Mouse (Mus musculus) forebrain, embryonic 15.5 days (tissue): Measurements from ENCODE around the gene Wee2. TPM values are rescaled to one million over a fixed set of nuclear protein-coding genes. Genes with fewer than 3 reads are reported as not detected.
A peak's percentile ranks its signal among the peaks of the same experiment; 100 is the strongest.

Experiments
- ATAC-seq: fragments of 200-750 bp; cut with Nextera tagmentation; replicated peaks from 2 replicates; pipeline ENCODE4 v1.8.0; 2017; ENCODE audit warnings: mild to moderate bottlenecking, moderate TSS enrichment, moderate library complexity
- H3K27ac ChIP-seq: fragments of 300-500 bp; sonication (generic); replicated peaks from 2 replicates; pipeline ENCODE4 v1.5.1; 2015; ENCODE audit warnings: mild to moderate bottlenecking, inconsistent platforms
- H3K27me3 ChIP-seq: fragments of 300-500 bp; sonication (generic); 2 replicates; pipeline ENCODE4 v1.6.1; 2015; ENCODE audit warnings: inconsistent platforms
- H3K36me3 ChIP-seq: fragments of 300-500 bp; sonication (generic); 2 replicates; pipeline ENCODE4 v1.6.1; 2015; ENCODE audit warnings: mild to moderate bottlenecking, inconsistent platforms
- H3K4me1 ChIP-seq: fragments of 300-500 bp; sonication (generic); 2 replicates; pipeline ENCODE4 v1.6.1; 2015; ENCODE audit warnings: inconsistent platforms
- H3K4me2 ChIP-seq: fragments of 300-500 bp; sonication (generic); replicated peaks from 2 replicates; pipeline ENCODE4 v1.6.1; 2015; ENCODE audit warnings: mild to moderate bottlenecking, inconsistent platforms
- H3K4me3 ChIP-seq: fragments of 300-500 bp; sonication (generic); 2 replicates; pipeline ENCODE4 v1.5.1; 2015; ENCODE audit warnings: mild to moderate bottlenecking, inconsistent platforms
- H3K9ac ChIP-seq: fragments of 300-500 bp; sonication (generic); replicated peaks from 2 replicates; pipeline ENCODE4 v1.6.1; 2015; ENCODE audit warnings: mild to moderate bottlenecking, inconsistent platforms
- H3K9me3 ChIP-seq: fragments of 300-500 bp; sonication (generic); 2 replicates; pipeline ENCODE4 v1.6.1; 2016; ENCODE audit warnings: inconsistent platforms
- WGBS: fragments of 180-500 bp; shearing (Covaris S2); methylation state at CpG from one replicate; pipeline ENCODE4 v1.1.7; 2015; ENCODE audit warnings: mixed read lengths; 5-methylcytosine and 5-hydroxymethylcytosine counted together
- polyA plus RNA-seq: library from polyadenylated mRNA; unstranded; fragments of >200 nt; fragmentation: Nextera tagmentation; extraction: Ambion mirVana; gene quantifications from 2 replicates; pipeline ENCODE4 v1.2.1, GENCODE M21; 2015

The Wee2 gene
- polyA plus RNA-seq, 1 experiment from 2014 or later, result 0.09 TPM

GRCm38 (mm10) chr6:40441276-40441675 is 2.4 kb downstream of the Wee2 start:
- Histone ChIP-seq H3K4me2 (no peak overlapping the region), H3K27ac (0 out of 2 replicates have a peak overlapping the region, but pooled peaks have one; percentile 15), H3K9ac (no peak overlapping the region), H3K36me3 (no peaks in the 10 kb centered on the region), H3K4me3 (no peak overlapping the region), H3K4me1 (peaks cover 34% of the 10 kb centered on the region), H3K27me3 (no peaks in the 10 kb centered on the region), H3K9me3 (no peaks in the 10 kb centered on the region)
- 55% methylated on average over 3 of the region's 3 CpGs for WGBS
- ATAC-seq, result no peak

DNA sequence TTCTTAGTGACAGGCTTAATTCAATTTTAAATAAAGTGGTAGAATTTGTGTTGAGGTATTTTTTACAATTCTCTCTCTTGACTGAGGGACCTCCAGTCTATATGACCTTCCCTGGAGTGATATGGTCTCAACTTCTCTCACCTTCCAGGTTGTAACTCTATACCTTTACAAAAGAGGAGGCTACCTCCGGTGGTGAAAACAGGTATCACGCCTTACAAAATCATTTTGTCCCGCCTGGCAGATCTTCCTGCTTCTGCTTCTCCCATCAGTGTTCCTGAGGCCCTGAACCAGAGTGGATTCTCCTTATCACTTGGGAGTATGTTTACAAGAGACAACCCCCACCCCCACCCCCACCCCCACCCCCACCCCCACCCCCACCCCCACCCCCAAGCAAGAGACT is 2.9 kb downstream of the Wee2 start:
- Histone ChIP-seq H3K4me2 (no peak overlapping the region), H3K4me3 (no peak overlapping the region), H3K27ac (no peak overlapping the region), H3K4me1 (peaks cover 30% of the 10 kb centered on the region), H3K9ac (no peak overlapping the region), H3K9me3 (no peaks in the 10 kb centered on the region), H3K36me3 (no peaks in the 10 kb centered on the region), H3K27me3 (no peaks in the 10 kb centered on the region)
- ATAC-seq, result no peak
- 41% methylated on average over 3 of the region's 3 CpGs for WGBS

DNA sequence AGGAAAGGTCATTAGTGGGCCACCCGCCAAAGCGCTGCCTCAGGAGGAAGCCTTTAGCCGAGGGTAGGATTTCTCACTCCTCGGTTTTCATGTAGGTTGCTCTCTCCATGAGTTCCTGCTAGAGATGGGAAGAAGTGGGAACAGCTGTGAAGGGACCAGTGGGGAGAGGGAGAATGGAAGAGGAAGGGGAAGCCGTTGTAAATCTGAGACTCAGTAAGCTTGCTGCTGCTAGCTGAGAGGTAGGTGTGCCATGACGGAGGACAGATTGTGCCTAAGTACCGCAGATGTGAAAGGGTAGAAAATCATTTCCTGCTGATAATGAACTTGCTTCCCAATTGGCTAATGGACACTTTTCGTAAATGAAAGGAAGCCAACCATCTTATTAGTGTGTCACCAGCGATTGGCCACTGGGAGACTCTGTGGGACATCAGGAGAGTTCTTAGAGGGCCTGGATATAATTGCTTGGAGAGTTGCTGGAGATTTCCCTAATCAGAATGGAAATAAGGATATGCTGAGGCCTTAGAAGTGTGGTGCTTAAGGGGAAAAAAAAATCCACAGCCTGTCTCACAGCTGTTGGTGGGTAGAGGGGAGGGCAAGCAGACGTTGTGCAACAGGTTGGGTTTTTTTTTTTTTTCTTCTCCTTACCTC is 4.5 kb downstream of the Wee2 start:
- no peak overlapping the region for H3K27ac ChIP-seq
- H3K36me3 ChIP-seq, result no peaks in the 10 kb centered on the region
- H3K4me3 ChIP-seq, result no peak overlapping the region
- no peak overlapping the region for H3K4me2 ChIP-seq
- H3K4me1 ChIP-seq, result peaks cover 21% of the 10 kb centered on the region
- H3K27me3 ChIP-seq, result no peaks in the 10 kb centered on the region
- H3K9me3 ChIP-seq, result no peaks in the 10 kb centered on the region
- 36% methylated on average over 10 of the region's 10 CpGs for WGBS
- no peak overlapping the region for H3K9ac ChIP-seq
- ATAC-seq, result no peak

DNA sequence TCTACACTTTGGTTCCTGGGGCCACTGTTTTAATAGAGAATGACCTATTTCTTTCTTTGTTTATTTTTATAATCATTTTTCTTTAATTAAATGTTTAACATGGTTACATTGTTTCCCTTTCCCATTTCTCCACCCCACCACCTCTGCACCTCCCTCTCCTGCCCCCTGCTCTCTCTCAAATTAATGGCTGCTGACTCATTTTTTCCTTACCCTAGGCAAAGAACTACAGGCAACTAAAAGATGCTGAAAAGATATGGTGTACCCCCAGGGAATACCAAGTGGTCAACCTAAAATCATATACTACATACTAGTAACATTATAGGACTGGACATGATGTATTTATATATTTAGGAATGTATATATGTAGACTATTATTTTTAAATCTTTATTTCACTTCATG is 9.7 kb downstream of the Wee2 start:
- Histone ChIP-seq H3K4me3 (no peak overlapping the region), H3K4me1 (no peaks in the 10 kb centered on the region), H3K4me2 (no peak overlapping the region), H3K9ac (no peak overlapping the region), H3K36me3 (no peaks in the 10 kb centered on the region), H3K27ac (no peak overlapping the region), H3K9me3 (no peaks in the 10 kb centered on the region), H3K27me3 (no peaks in the 10 kb centered on the region)
- no peak for ATAC-seq

DNA sequence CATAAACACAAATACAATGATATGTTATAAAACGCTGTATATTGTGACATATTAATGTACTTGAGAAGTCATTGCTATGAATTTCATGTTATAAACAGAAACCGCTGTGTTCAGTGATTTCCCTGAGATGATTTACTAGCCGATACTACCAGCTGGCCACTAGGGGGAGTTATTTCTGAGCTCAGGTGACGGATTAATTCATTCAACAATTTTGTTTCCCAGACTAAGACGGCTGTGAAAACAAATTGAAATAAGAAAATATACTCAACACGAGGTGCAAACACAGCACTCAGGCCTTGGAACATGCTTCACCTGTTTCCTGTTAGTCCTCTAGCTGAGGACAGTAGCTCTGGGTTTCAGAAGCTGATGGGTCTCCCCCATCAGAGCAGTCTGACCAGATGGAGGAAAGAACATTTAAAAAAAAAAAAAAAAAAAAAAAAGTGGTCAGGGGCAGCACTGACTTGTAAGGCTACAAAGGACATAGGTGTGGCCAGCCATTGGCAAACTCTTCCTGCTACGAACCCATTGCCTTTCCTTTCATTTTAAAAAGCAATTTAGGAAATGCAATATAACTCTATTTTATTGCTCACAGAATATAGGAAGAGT is 15.7 kb downstream of the Wee2 start:
- Histone ChIP-seq H3K27me3 (no peaks in the 10 kb centered on the region), H3K36me3 (no peaks in the 10 kb centered on the region), H3K4me2 (no peak overlapping the region), H3K27ac (no peak overlapping the region), H3K9ac (no peak overlapping the region), H3K9me3 (no peaks in the 10 kb centered on the region), H3K4me1 (no peaks in the 10 kb centered on the region), H3K4me3 (no peak overlapping the region)
- 19% methylated on average over 7 of the region's 7 CpGs for WGBS
- no peak for ATAC-seq

GRCm38 (mm10) chr6:40465710-40466109 is 26.8 kb downstream of the Wee2 start:
- Histone ChIP-seq H3K4me3 (no peak overlapping the region), H3K9me3 (no peaks in the 10 kb centered on the region), H3K36me3 (no peaks in the 10 kb centered on the region), H3K27ac (no peak overlapping the region), H3K27me3 (no peaks in the 10 kb centered on the region), H3K4me2 (no peak overlapping the region), H3K4me1 (peaks cover 1% of the 10 kb centered on the region), H3K9ac (no peak overlapping the region)
- WGBS, result 48% methylated on average over 6 of the region's 6 CpGs
- no peak for ATAC-seq

- under 1% methylated on average over 54 of the region's 54 CpGs for WGBS
- ATAC-seq, result peak; percentile 96
- H3K27ac ChIP-seq, result peak within 1 kb of the TSS; percentile 93
Measured at GRCm38 (mm10) chr6:40470916-40471719, 32.2 kb downstream of the Wee2 start, which contains the start of gene Ssbp1. Gene Ssbp1, plus strand, starts transcription at chr6:40471352.

GRCm38 (mm10) chr6:40471720-40472010 is 32.8 kb downstream of the Wee2 start:
- Histone ChIP-seq H3K4me2 (peak overlapping the region; percentile 79), H3K36me3 (peaks cover 25% of the 10 kb centered on the region), H3K27ac (peak overlapping the region; percentile 93), H3K9ac (peak overlapping the region; percentile 82), H3K9me3 (no peaks in the 10 kb centered on the region), H3K27me3 (no peaks in the 10 kb centered on the region), H3K4me3 (peak overlapping the region; percentile 69), H3K4me1 (peaks cover 18% of the 10 kb centered on the region)
- ATAC-seq, result no peak; the same call in 1 of the 2 replicates
- under 1% methylated on average over 7 of the region's 7 CpGs for WGBS

More at GRCm38 (mm10) chr6:40470916-40471719, 32.2 kb downstream of the Wee2 start, which contains the start of gene Ssbp1:
- Histone ChIP-seq H3K9ac (peak within 1 kb of the TSS; percentile 82), H3K27me3 (no peaks in the 10 kb centered on the region), H3K36me3 (peaks cover 20% of the 10 kb centered on the region), H3K4me3 (peak within 1 kb of the TSS; percentile 69), H3K4me2 (peak within 1 kb of the TSS; percentile 79), H3K4me1 (peaks cover 18% of the 10 kb centered on the region), H3K9me3 (no peaks in the 10 kb centered on the region)

DNA sequence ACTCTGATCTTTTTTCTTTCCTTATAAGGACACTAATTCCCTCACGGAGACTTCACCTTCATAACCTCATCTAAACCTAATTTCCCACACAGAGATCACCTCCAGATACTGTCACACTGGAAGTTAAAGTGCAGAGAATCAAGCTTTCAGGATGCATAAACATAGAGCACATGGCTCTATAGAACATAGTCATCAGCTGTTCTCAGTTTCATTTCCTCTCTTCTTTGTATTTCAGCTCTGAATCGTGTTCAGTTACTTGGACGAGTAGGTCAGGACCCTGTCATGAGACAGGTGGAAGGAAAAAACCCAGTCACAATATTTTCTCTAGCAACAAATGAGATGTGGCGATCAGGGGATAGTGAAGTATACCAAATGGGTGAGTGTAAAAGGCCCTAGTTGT is 37.2 kb downstream of the Wee2 start:
- H3K27ac ChIP-seq, result no peak overlapping the region
- H3K9me3 ChIP-seq, result no peaks in the 10 kb centered on the region
- H3K4me3 ChIP-seq, result no peak overlapping the region
- H3K4me2 ChIP-seq, result no peak overlapping the region
- no peak overlapping the region for H3K9ac ChIP-seq
- no peak for ATAC-seq
- no peaks in the 10 kb centered on the region for H3K27me3 ChIP-seq
- 88% methylated on average over 4 of the region's 4 CpGs for WGBS
- H3K36me3 ChIP-seq, result peaks cover 51% of the 10 kb centered on the region
- peaks cover 14% of the 10 kb centered on the region for H3K4me1 ChIP-seq

- Histone ChIP-seq H3K4me2 (no peak overlapping the region), H3K4me1 (no peaks in the 10 kb centered on the region), H3K27ac (no peak overlapping the region), H3K9ac (no peak overlapping the region), H3K9me3 (no peaks in the 10 kb centered on the region), H3K36me3 (peaks cover 77% of the 10 kb centered on the region), H3K4me3 (no peak overlapping the region), H3K27me3 (no peaks in the 10 kb centered on the region)
- WGBS, result 84% methylated on average over 1 of the region's 1 CpGs
- no peak for ATAC-seq
Measured at GRCm38 (mm10) chr6:40479705-40480104, 40.8 kb downstream of the Wee2 start.

DNA sequence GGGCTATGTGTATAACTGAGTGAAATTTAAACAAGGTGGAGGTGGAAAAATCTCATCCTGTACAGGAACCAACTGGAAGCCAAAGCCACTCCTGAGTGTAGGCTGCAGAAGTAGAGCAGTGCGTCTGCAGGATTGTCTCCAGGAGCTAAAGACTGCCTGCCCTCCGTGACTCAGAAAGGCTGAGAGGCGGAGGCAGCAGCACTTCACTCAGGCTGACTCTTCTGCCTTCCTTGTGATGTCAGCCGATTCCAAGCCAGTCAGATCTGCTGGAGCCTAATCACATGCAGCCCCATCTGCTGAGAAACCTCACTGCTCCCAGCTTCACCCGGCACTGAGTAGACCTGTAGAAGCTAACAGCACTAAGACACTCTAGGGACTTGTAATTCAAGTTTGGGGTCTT is 43.4 kb downstream of the Wee2 start:
- H3K4me1 ChIP-seq, result no peaks in the 10 kb centered on the region
- H3K4me2 ChIP-seq, result no peak overlapping the region
- no peaks in the 10 kb centered on the region for H3K9me3 ChIP-seq
- no peak overlapping the region for H3K4me3 ChIP-seq
- 93% methylated on average over 5 of the region's 5 CpGs for WGBS
- H3K9ac ChIP-seq, result no peak overlapping the region
- H3K36me3 ChIP-seq, result peaks cover 59% of the 10 kb centered on the region
- H3K27me3 ChIP-seq, result no peaks in the 10 kb centered on the region
- no peak overlapping the region for H3K27ac ChIP-seq
- no peak for ATAC-seq

- Histone ChIP-seq H3K9me3 (no peaks in the 10 kb centered on the region), H3K9ac (no peak within 1 kb of the TSS), H3K4me3 (no peak within 1 kb of the TSS), H3K4me2 (no peak within 1 kb of the TSS), H3K36me3 (no peaks in the 10 kb centered on the region), H3K27ac (no peak within 1 kb of the TSS), H3K4me1 (no peaks in the 10 kb centered on the region), H3K27me3 (no peaks in the 10 kb centered on the region)
- no peak for ATAC-seq
Measured at GRCm38 (mm10) chr6:40490933-40491332, 52.0 kb downstream of the Wee2 start, which contains the start of gene Tas2r137. Gene Tas2r137, plus strand, starts transcription at chr6:40491233.
